Mouse (Mus musculus): ENCODE measurements around the gene Tmem91. TPM values are rescaled to one million over a fixed set of nuclear protein-coding genes. Genes with fewer than 3 reads are reported as not detected.
A peak's percentile ranks its signal among the peaks of the same experiment; 100 is the strongest.
"Not testable (repeated sequence)": the region's sequence is repeated elsewhere in the genome, so short reads cannot be mapped to it uniquely, and the experiment has no call there.

Gene Tmem91
- total RNA-seq (2015; ENCODE audit: low replicate concordance) (0.96 TPM in 1 of 2 replicates, not detected in the other), total RNA-seq (2017; ENCODE audit: low replicate concordance) (0.09 TPM in 1 of 2 replicates, not detected in the other)

GRCm38 (mm10) chr7:25674719-25675300 lies at the start of gene Tmem91:
TSS of gene Tmem91 (minus strand) at chr7:25675166.
- ATAC-seq (replicated peaks; ENCODE audit: low FRiP score, poor library complexity, severe bottlenecking) = no peak

GRCm38 (mm10) chr7:25721776-25722175 lies 46.8 kb upstream of the Tmem91 start:
- ATAC-seq (replicated peaks; ENCODE audit: low FRiP score, poor library complexity, severe bottlenecking) = not testable (repeated sequence)

- ATAC-seq (replicated peaks; ENCODE audit: low FRiP score, poor library complexity, severe bottlenecking) = no peak
These were observed 45.8 kb upstream of the Tmem91 start for GRCm38 (mm10) chr7:25720760-25721159.

DNA sequence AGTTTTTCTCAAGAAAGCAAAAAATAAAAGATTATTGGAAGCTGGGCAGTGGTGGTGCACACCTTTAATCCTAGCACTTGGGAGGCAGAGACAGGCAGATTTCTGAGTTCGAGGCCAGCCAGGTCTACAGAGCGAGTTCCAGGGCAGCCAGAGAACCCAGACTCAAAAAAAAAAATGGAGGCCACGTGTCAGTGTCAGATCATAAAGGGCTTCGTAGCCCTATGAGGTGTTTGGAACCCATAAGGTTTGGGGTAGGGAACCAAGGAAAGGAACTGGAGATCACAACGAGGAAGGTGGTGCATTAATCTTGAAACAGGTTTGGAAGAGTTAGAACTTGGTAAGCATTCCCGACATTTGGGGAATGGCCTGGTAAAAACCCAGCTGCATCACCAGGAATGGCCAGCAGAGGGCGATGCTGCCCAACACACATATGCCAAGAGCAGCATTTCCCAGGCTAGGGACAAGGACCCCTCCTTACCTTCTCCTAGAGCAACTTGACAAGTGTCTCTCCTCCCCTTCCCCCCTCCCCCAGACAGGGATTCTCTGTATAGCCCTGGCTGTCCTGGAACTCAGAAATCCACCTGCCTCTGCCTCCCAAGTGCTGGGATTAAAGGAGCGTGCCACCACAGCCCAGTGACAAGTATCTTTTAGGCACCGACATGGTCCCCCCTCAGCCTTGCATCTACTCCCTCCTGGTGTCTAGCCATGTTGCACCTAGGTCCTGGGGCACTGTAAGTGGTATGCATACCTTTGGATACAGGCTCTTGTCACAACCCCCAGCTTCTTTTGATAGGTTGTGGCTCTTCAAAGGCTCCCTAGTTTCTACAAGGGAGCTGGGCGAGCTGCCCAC lies 45.0 kb upstream of the Tmem91 start:
- peak; percentile 56; the same call in 1 of the 2 replicates for ATAC-seq (replicated peaks; ENCODE audit: low FRiP score, poor library complexity, severe bottlenecking)

GRCm38 (mm10) chr7:25718788-25719417 lies 43.9 kb upstream of the Tmem91 start, which contains the start of gene Ccdc97:
TSS of gene Ccdc97 (minus strand) at chr7:25719088.
- peak; percentile 96 for ATAC-seq (replicated peaks; ENCODE audit: low FRiP score, poor library complexity, severe bottlenecking)

- no peak for ATAC-seq (replicated peaks; ENCODE audit: low FRiP score, poor library complexity, severe bottlenecking)
These were observed 42.5 kb upstream of the Tmem91 start for GRCm38 (mm10) chr7:25717478-25717877.

- ATAC-seq (replicated peaks; ENCODE audit: low FRiP score, poor library complexity, severe bottlenecking) = no peak
These were observed 40.8 kb upstream of the Tmem91 start for GRCm38 (mm10) chr7:25715731-25716271.

GRCm38 (mm10) chr7:25714581-25714980 lies 39.6 kb upstream of the Tmem91 start:
- no peak for ATAC-seq (replicated peaks; ENCODE audit: low FRiP score, poor library complexity, severe bottlenecking)

- ATAC-seq (replicated peaks; ENCODE audit: low FRiP score, poor library complexity, severe bottlenecking) = no peak
These were observed 37.8 kb upstream of the Tmem91 start for GRCm38 (mm10) chr7:25712801-25713200.

- ATAC-seq (replicated peaks; ENCODE audit: low FRiP score, poor library complexity, severe bottlenecking) = no peak
These were observed 36.8 kb upstream of the Tmem91 start for GRCm38 (mm10) chr7:25711731-25712197.

DNA sequence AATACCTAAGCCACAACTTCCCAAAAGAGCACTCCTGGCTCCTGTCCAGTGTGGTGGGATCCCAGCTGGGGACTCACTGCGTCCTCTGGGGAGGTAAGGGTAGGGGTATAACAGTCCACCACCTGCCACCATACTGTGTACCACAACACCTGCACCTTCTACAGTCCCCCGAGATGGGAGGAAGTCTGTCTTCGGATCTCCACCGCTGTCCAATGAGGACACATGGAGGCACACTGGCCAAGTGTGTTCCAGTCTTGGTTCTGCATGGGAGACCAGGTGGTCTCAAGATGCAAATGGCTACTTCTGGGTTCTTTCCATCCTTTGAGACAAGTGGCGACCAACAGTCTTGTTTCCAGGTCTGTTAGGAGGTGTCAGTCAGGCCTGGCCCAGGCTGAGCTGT lies 36.2 kb upstream of the Tmem91 start:
- ATAC-seq (replicated peaks; ENCODE audit: low FRiP score, poor library complexity, severe bottlenecking) = no peak

GRCm38 (mm10) chr7:25710519-25711130 lies 35.7 kb upstream of the Tmem91 start:
- ATAC-seq (replicated peaks; ENCODE audit: low FRiP score, poor library complexity, severe bottlenecking) = no peak

DNA sequence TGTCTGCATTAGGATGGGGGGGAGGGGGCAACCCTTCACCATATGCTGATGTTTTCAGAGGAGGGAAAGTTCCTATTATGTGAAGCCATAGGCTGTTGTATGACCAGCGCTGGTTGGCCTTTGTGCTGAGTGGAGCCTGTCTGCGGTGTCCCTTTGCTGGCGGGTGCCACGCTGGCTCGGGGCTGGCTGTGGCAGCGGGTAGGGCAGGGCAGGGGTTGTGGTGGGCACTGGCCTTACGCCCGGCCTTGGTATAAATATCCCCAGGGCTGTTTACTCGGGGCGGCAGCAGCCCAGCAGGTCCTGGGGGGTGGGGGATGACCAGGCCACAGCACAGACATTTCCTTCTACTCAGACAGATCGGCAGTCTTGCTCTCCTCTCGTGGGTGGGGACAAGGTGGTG lies 35.0 kb upstream of the Tmem91 start:
- ATAC-seq (replicated peaks; ENCODE audit: low FRiP score, poor library complexity, severe bottlenecking) = no peak

DNA sequence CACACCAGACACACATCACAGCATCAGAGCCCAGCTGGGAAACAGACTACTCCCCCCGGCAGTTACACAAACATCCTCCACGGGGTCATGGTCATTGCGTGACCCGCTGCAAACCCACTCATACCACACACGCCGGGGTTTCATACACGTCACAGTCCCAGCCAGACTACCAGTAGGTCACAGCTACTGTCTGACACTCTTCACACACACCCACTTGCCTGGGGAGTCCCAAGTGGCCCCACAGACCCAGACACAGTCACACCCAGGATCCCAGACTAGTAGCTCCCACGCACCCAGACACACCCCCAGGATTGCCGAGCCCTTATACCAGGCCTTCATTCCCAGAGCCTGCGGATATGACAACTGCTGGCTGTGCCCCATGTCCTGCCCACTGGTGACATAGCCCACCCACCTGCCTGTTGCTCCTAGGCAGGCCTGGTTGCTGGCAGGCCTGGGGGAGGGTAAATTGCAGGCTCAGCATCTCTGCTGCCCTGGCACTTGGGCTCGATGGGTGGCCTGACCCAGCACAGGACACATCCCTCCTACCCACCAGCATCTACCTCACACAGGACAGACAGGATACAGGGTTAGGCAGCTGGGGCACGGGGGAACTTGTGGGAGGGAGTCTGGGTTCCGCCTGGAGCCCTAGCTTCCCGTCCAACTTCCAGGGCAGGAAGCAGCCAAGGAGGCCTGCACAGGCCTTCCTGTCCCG lies 32.8 kb upstream of the Tmem91 start:
- ATAC-seq (replicated peaks; ENCODE audit: low FRiP score, poor library complexity, severe bottlenecking) = no peak

- no peak for ATAC-seq (replicated peaks; ENCODE audit: low FRiP score, poor library complexity, severe bottlenecking)
These were observed 31.7 kb upstream of the Tmem91 start for GRCm38 (mm10) chr7:25706578-25707170.

GRCm38 (mm10) chr7:25705801-25706251 lies 30.9 kb upstream of the Tmem91 start:
- ATAC-seq (replicated peaks; ENCODE audit: low FRiP score, poor library complexity, severe bottlenecking) = no peak

DNA sequence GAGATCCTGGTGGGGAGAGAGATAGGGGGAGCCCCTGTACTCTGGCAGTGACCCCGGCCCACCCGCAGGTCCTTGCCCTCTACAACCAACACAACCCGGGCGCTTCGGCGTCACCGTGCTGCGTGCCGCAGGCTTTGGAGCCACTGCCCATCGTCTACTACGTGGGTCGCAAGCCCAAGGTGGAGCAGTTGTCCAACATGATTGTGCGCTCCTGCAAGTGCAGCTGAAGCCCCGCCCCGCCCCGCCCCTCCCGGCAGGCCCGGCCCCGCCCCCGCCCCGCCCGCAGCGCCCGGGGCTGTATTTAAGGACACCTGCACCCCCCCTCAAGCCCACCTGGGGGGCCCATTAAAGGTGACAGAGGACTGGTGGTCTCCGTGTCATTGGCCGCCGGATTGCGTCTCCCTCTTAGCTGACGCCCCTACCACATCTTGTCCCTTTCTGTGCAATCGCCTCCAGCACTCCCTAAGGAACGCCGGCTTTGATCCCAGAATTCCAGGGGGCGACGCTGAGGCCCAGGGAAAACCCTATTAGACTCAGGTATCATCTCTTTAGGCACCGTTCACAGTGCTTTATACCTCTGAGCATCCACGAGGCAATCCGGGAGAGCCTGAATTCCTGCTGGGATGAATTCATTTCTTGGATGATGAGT lies 29.9 kb upstream of the Tmem91 start:
- ATAC-seq (replicated peaks; ENCODE audit: low FRiP score, poor library complexity, severe bottlenecking) = no peak

- no peak for ATAC-seq (replicated peaks; ENCODE audit: low FRiP score, poor library complexity, severe bottlenecking)
These were observed 29.0 kb upstream of the Tmem91 start for GRCm38 (mm10) chr7:25703793-25704494.

Data from erythroblast, adult 5-6 weeks (primary cell).